Mouse (Mus musculus) spleen, adult 2 months (tissue): Measurements from ENCODE around the gene Mafb.

Source experiments
- CTCF ChIP-seq: fragments of 200-500 bp; IDR thresholded peaks from 2 replicates; pipeline ENCODE4 v1.5.1; 2011; ENCODE audit warnings: mild to moderate bottlenecking, inconsistent platforms; ENCODE audit not compliant: insufficient read depth, insufficient read length, insufficient replicate concordance; ENCODE audit errors: extremely low read depth
- POLR2A ChIP-seq: fragments of 200-500 bp; IDR thresholded peaks from 2 replicates; pipeline ENCODE4 v1.6.1; 2011; ENCODE audit warnings: low read depth, low read length, inconsistent platforms

DNA sequence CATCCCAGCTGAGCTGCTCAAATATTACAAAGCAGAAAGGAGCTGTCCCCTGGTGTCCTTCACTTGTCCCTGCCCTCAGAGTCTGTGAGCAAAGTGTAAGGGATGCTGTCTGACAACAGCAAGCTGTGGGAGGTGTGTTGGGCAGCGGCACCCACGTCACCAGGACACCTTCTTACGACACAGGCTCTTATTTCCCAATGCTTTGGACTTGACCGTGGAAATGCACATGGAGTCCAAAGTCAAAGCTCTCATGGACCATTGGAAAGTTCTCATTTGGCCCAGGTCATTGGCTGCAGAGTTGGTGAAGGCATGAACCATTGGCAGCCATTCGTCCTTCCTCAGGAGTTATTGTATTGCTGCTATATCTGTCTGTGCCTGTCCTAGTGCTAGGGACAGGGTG is 27.3 kb downstream of the Mafb start:
- TF ChIP-seq CTCF (no peak), POLR2A (no peak)
